Mouse (Mus musculus) central nervous system, embryonic 11.5 days (tissue): ENCODE measurements around the gene Sprr2b. TPM values are rescaled to one million over a fixed set of nuclear protein-coding genes. Genes with fewer than 3 reads are reported as not detected.

Experiments used
- polyA plus RNA-seq: library from polyadenylated mRNA; depleted of rRNA; stranded (reverse); fragments of >200 nt; gene quantifications from 2 replicates; pipeline ENCODE4 v1.2.3, GENCODE M21; 2012; rRNA removed

The Sprr2b gene
- not detected in 2 replicates for polyA plus RNA-seq

GRCm38 (mm10) chr3:92316320-92316719 is at the start of gene Sprr2b:
TSS of gene Sprr2b (plus strand) at chr3:92316620.

GRCm38 (mm10) chr3:92285101-92285500 is 31.3 kb upstream of the Sprr2b start, which contains the start of gene Sprr2a3:
TSS of gene Sprr2a3 (plus strand) at chr3:92285417.

GRCm38 (mm10) chr3:92338840-92339239 is 22.4 kb downstream of the Sprr2b start, which contains the start of gene Sprr2d:
TSS of gene Sprr2d (plus strand) at chr3:92339140.

GRCm38 (mm10) chr3:92351843-92352242 is 35.4 kb downstream of the Sprr2b start, which contains the start of gene Sprr2e:
TSS of gene Sprr2e (plus strand) at chr3:92352143.

GRCm38 (mm10) chr3:92364887-92365286 is 48.5 kb downstream of the Sprr2b start, which contains the start of gene Sprr2f:
TSS of gene Sprr2f (plus strand) at chr3:92365187.

Other genes with a start within 250 kb of the Sprr2b start
- 1.6 and 2.8 TPM in 2 replicates for gene Lor, start 233.5 kb upstream of the Sprr2b start, polyA plus RNA-seq
- gene Prr9, start 192.7 kb upstream of the Sprr2b start, polyA plus RNA-seq: not detected in 2 replicates
- gene Lelp1, start 173.9 kb upstream of the Sprr2b start, polyA plus RNA-seq: not detected in 2 replicates
- 0.02 TPM in 1 of 2 replicates, not detected in the other for gene Sprr2a1, start 100.8 kb upstream of the Sprr2b start, polyA plus RNA-seq
- gene Sprr2a2, start 100.7 kb upstream of the Sprr2b start, polyA plus RNA-seq: 1.4 and 1.5 TPM in 2 replicates
- gene Sprr2a3, start 31.2 kb upstream of the Sprr2b start, polyA plus RNA-seq: not detected in 2 replicates
- gene Sprr2d, start 22.5 kb downstream of the Sprr2b start, polyA plus RNA-seq: not detected in 2 replicates
- not detected in 2 replicates for gene Sprr2e, start 35.5 kb downstream of the Sprr2b start, polyA plus RNA-seq
- gene Sprr2f, start 48.6 kb downstream of the Sprr2b start, polyA plus RNA-seq: not detected in 2 replicates
- gene Sprr2h, start 69.1 kb downstream of the Sprr2b start, polyA plus RNA-seq: not detected in 2 replicates
- not detected in 2 replicates for gene Sprr2i, start 91.4 kb downstream of the Sprr2b start, polyA plus RNA-seq
- not detected in 2 replicates for gene Sprr2j-ps, start 101.5 kb downstream of the Sprr2b start, polyA plus RNA-seq
- gene Gm9774, start 112.8 kb downstream of the Sprr2b start, polyA plus RNA-seq: 2.8 and 5.1 TPM in 2 replicates
- not detected in 2 replicates for gene Sprr2k, start 116.0 kb downstream of the Sprr2b start, polyA plus RNA-seq
- gene Sprr1b, start 122.2 kb downstream of the Sprr2b start, polyA plus RNA-seq: not detected in 2 replicates
- gene Sprr3, start 142.1 kb downstream of the Sprr2b start, polyA plus RNA-seq: not detected in 2 replicates
- gene Sprr1a, start 169.3 kb downstream of the Sprr2b start, polyA plus RNA-seq: 0.08 and 0.10 TPM in 2 replicates
- gene Sprr4, start 183.9 kb downstream of the Sprr2b start, polyA plus RNA-seq: not detected in 2 replicates
- not detected in 2 replicates for gene 2310046K23Rik, start 217.9 kb downstream of the Sprr2b start, polyA plus RNA-seq